Mouse (Mus musculus): ENCODE data around the gene Gse1. TPM values are rescaled to one million over a fixed set of nuclear protein-coding genes. Genes with fewer than 3 reads are reported as not detected.

Gse1 gene
- total RNA-seq, 1 experiment, result 21.4 TPM

GRCm38 (mm10) chr8:120473729-120474364, 245.6 kb downstream of the Gse1 start:
- Histone ChIP-seq H3K27ac (ENCODE audit: insufficient read depth, low read depth, low read length, poor library complexity, severe bottlenecking) (no peak overlapping the region), H3K36me3 (ENCODE audit: control insufficient read depth, insufficient read depth, low read length, poor library complexity, severe bottlenecking) (no peaks in the 10 kb centered on the region), H3K4me1 (ENCODE audit: control insufficient read depth in 2 of 2, insufficient read depth in 2 of 2, low read length in 2 of 2, poor library complexity in 1 of 2) (peaks cover 7 to 21% of the 10 kb centered on the region in 2 experiments; a peak in 3 of 4 replicates), H3K9ac (ENCODE audit: insufficient read depth, low read depth, low read length, poor library complexity, severe bottlenecking) (no peak overlapping the region), H3K9me3 (ENCODE audit: control insufficient read depth, insufficient read depth, low read depth, low read length) (no peaks in the 10 kb centered on the region), H3K4me3 (ENCODE audit: insufficient read depth in 1 of 2, low read depth in 1 of 2, low read length in 2 of 2, poor library complexity in 1 of 2, severe bottlenecking in 1 of 2) (no peak overlapping the region)
- in situ Hi-C loops (cut with MboI; ENCODE audit: low sequenced_read_pairs in 2 of 2, unreplicated experiment in 2 of 2), result no loop called here
- no peak for TF ChIP-seq CHD2 (IDR thresholded peaks at IDR 0.05; ENCODE audit: low read depth, low read length)
- no peak for TF ChIP-seq ZNF384 (IDR thresholded peaks at IDR 0.05; ENCODE audit: low read depth, low read length)
- TF ChIP-seq HCFC1 (IDR thresholded peaks at IDR 0.05; ENCODE audit: borderline replicate concordance, insufficient read depth, low read length), result no peak
- no peak for TF ChIP-seq ZC3H11A (IDR thresholded peaks at IDR 0.05; ENCODE audit: borderline replicate concordance, low read depth, low read length)
- DNase-seq (ENCODE audit: low read depth, low spot score), result no peak

- TF ChIP-seq MAFK (IDR thresholded peaks at IDR 0.05; ENCODE audit: insufficient read depth, low read depth, low read length), result no peak
- TF ChIP-seq ZNF384 (IDR thresholded peaks at IDR 0.05; ENCODE audit: low read depth, low read length), result no peak
- no peak for TF ChIP-seq CHD2 (IDR thresholded peaks at IDR 0.05; ENCODE audit: low read depth, low read length)
- TF ChIP-seq ZC3H11A (IDR thresholded peaks at IDR 0.05; ENCODE audit: borderline replicate concordance, low read depth, low read length), result no peak
- TF ChIP-seq HCFC1 (IDR thresholded peaks at IDR 0.05; ENCODE audit: borderline replicate concordance, insufficient read depth, low read length), result no peak
- no peak overlapping the region for H3K27ac ChIP-seq (ENCODE audit: insufficient read depth, low read depth, low read length, poor library complexity, severe bottlenecking)
Measured at GRCm38 (mm10) chr8:120474496-120475235, 246.4 kb downstream of the Gse1 start.

GRCm38 (mm10) chr8:120475462-120476201, 247.4 kb downstream of the Gse1 start:
- no peak for DNase-seq (ENCODE audit: low read depth, low spot score)
- no peak overlapping the region for H3K27ac ChIP-seq (ENCODE audit: insufficient read depth, low read depth, low read length, poor library complexity, severe bottlenecking)
- TF ChIP-seq ZNF384 (IDR thresholded peaks at IDR 0.05; ENCODE audit: low read depth, low read length) (no peak), CHD2 (IDR thresholded peaks at IDR 0.05; ENCODE audit: low read depth, low read length) (no peak), MAFK (IDR thresholded peaks at IDR 0.05; ENCODE audit: insufficient read depth, low read depth, low read length) (no peak), ZC3H11A (IDR thresholded peaks at IDR 0.05; ENCODE audit: borderline replicate concordance, low read depth, low read length) (no peak), HCFC1 (IDR thresholded peaks at IDR 0.05; ENCODE audit: borderline replicate concordance, insufficient read depth, low read length) (no peak)

More at GRCm38 (mm10) chr8:120474496-120475235, 246.4 kb downstream of the Gse1 start:
- Histone ChIP-seq H3K36me3 (ENCODE audit: control insufficient read depth, insufficient read depth, low read length, poor library complexity, severe bottlenecking) (no peaks in the 10 kb centered on the region), H3K9me3 (ENCODE audit: control insufficient read depth, insufficient read depth, low read depth, low read length) (no peaks in the 10 kb centered on the region), H3K9ac (ENCODE audit: insufficient read depth, low read depth, low read length, poor library complexity, severe bottlenecking) (no peak overlapping the region), H3K4me1 (ENCODE audit: control insufficient read depth in 2 of 2, insufficient read depth in 2 of 2, low read length in 2 of 2, poor library complexity in 1 of 2) (peaks cover 7 to 22% of the 10 kb centered on the region in 2 experiments; a peak in 3 of 4 replicates), H3K4me3 (ENCODE audit: insufficient read depth in 1 of 2, low read depth in 1 of 2, low read length in 2 of 2, poor library complexity in 1 of 2, severe bottlenecking in 1 of 2) (no peak overlapping the region)
- in situ Hi-C loops (cut with MboI; ENCODE audit: low sequenced_read_pairs in 2 of 2, unreplicated experiment in 2 of 2), result no loop called here
- DNase-seq (ENCODE audit: low read depth, low spot score), result no peak

GRCm38 (mm10) chr8:120476711-120477575, 248.7 kb downstream of the Gse1 start:
- no peak overlapping the region for H3K27ac ChIP-seq (ENCODE audit: insufficient read depth, low read depth, low read length, poor library complexity, severe bottlenecking)
- peaks cover 7 to 16% of the 10 kb centered on the region in 2 experiments; a peak in 3 of 4 replicates for H3K4me1 ChIP-seq (ENCODE audit: control insufficient read depth in 2 of 2, insufficient read depth in 2 of 2, low read length in 2 of 2, poor library complexity in 1 of 2)
- no peak overlapping the region for H3K4me3 ChIP-seq (ENCODE audit: insufficient read depth in 1 of 2, low read depth in 1 of 2, low read length in 2 of 2, poor library complexity in 1 of 2, severe bottlenecking in 1 of 2)
- DNase-seq (ENCODE audit: low read depth, low spot score), result no peak
- no peaks in the 10 kb centered on the region for H3K36me3 ChIP-seq (ENCODE audit: control insufficient read depth, insufficient read depth, low read length, poor library complexity, severe bottlenecking)
- in situ Hi-C loops (cut with MboI; ENCODE audit: low sequenced_read_pairs in 2 of 2, unreplicated experiment in 2 of 2), result no loop called here
- TF ChIP-seq ZC3H11A (IDR thresholded peaks at IDR 0.05; ENCODE audit: borderline replicate concordance, low read depth, low read length) (no peak), MAFK (IDR thresholded peaks at IDR 0.05; ENCODE audit: insufficient read depth, low read depth, low read length) (no peak), ZNF384 (IDR thresholded peaks at IDR 0.05; ENCODE audit: low read depth, low read length) (no peak), HCFC1 (IDR thresholded peaks at IDR 0.05; ENCODE audit: borderline replicate concordance, insufficient read depth, low read length) (no peak), CHD2 (IDR thresholded peaks at IDR 0.05; ENCODE audit: low read depth, low read length) (no peak)
- H3K9ac ChIP-seq (ENCODE audit: insufficient read depth, low read depth, low read length, poor library complexity, severe bottlenecking), result no peak overlapping the region
- H3K9me3 ChIP-seq (ENCODE audit: control insufficient read depth, insufficient read depth, low read depth, low read length), result no peaks in the 10 kb centered on the region

More at GRCm38 (mm10) chr8:120475462-120476201, 247.4 kb downstream of the Gse1 start:
- H3K36me3 ChIP-seq (ENCODE audit: control insufficient read depth, insufficient read depth, low read length, poor library complexity, severe bottlenecking), result no peaks in the 10 kb centered on the region
- H3K9ac ChIP-seq (ENCODE audit: insufficient read depth, low read depth, low read length, poor library complexity, severe bottlenecking), result no peak overlapping the region
- no peak overlapping the region for H3K4me3 ChIP-seq (ENCODE audit: insufficient read depth in 1 of 2, low read depth in 1 of 2, low read length in 2 of 2, poor library complexity in 1 of 2, severe bottlenecking in 1 of 2)
- peaks cover 7 to 20% of the 10 kb centered on the region in 2 experiments; a peak in 3 of 4 replicates for H3K4me1 ChIP-seq (ENCODE audit: control insufficient read depth in 2 of 2, insufficient read depth in 2 of 2, low read length in 2 of 2, poor library complexity in 1 of 2)
- in situ Hi-C loops (cut with MboI; ENCODE audit: low sequenced_read_pairs in 2 of 2, unreplicated experiment in 2 of 2), result no loop called here
- no peaks in the 10 kb centered on the region for H3K9me3 ChIP-seq (ENCODE audit: control insufficient read depth, insufficient read depth, low read depth, low read length)
